ENCODE assay signal across 8 mouse cellular contexts in genomic region chr3:153910489-153910888, GRCm38 (mm10). TPM values are rescaled to one million over a fixed set of nuclear protein-coding genes. Genes with fewer than 3 reads are reported as not detected.
DNase-seq lines count a peak whose midpoint lies in the region; ATAC-seq and TF ChIP-seq lines count a peak whose summit lies in the region.

No protein-coding gene starts in this region.

- no peak for TF ChIP-seq CTCF in small intestine, adult 2 months (IDR thresholded peaks at IDR 0.05; ENCODE audit: extremely low read depth, insufficient read length, insufficient replicate concordance, low read depth, low read length)

- no peaks in the 10 kb centered on the region for H3K9me3 ChIP-seq in liver, embryonic 11.5 days (ENCODE audit: control insufficient read depth, low read length)
- H3K9me3 ChIP-seq in embryonic facial prominence, embryonic 12.5 days: no peaks in the 10 kb centered on the region
- H3K9me3 ChIP-seq in limb, embryonic 10.5 days (replicated peaks): no peaks in the 10 kb centered on the region

- DNase-seq in liver, embryonic 11.5 days (ENCODE audit: low spot score): no peak
- no peak for DNase-seq in liver
- no peak for DNase-seq in limb, embryonic 10.5 days (ENCODE audit: low spot score)
- no peak for DNase-seq in left cerebral cortex, postnatal 10 days (ENCODE audit: extremely low spot score in 1 of 2, low spot score in 2 of 2)
- DNase-seq in cerebellum, adult 18-20 months: no peak
- no peak for DNase-seq in kidney, postnatal 25 days

- no peaks in the 10 kb centered on the region for H3K27me3 ChIP-seq in liver, embryonic 11.5 days (replicated peaks; ENCODE audit: control insufficient read depth, insufficient read depth, low read length)
- no peaks in the 10 kb centered on the region for H3K27me3 ChIP-seq in embryonic facial prominence, embryonic 12.5 days
- H3K27me3 ChIP-seq in limb, embryonic 10.5 days (ENCODE audit: low read depth, poor library complexity, severe bottlenecking): no peaks in the 10 kb centered on the region
- H3K27me3 ChIP-seq in small intestine, adult 2 months (ENCODE audit: control insufficient read depth, insufficient read depth, low read length): no peaks in the 10 kb centered on the region

- intact Hi-C loops in left cerebral cortex, postnatal 10 days (cut with DNase I): no loop called here

- H3K4me1 ChIP-seq in liver, embryonic 11.5 days (replicated peaks; ENCODE audit: control insufficient read depth, insufficient read depth, low read length): peaks cover 35% of the 10 kb centered on the region
- H3K4me1 ChIP-seq in embryonic facial prominence, embryonic 12.5 days: peaks cover 25% of the 10 kb centered on the region
- H3K4me1 ChIP-seq in limb, embryonic 10.5 days: peaks cover 44% of the 10 kb centered on the region
- peaks cover 15% of the 10 kb centered on the region; the same call in 1 of the 2 replicates for H3K4me1 ChIP-seq in small intestine, adult 2 months (ENCODE audit: control insufficient read depth, insufficient read depth, insufficient read length, low read length)

- peaks cover 56% of the 10 kb centered on the region for H3K36me3 ChIP-seq in liver, embryonic 11.5 days (ENCODE audit: control insufficient read depth, insufficient read depth, low read length)
- peaks cover 58% of the 10 kb centered on the region for H3K36me3 ChIP-seq in embryonic facial prominence, embryonic 12.5 days
- peaks cover 61% of the 10 kb centered on the region for H3K36me3 ChIP-seq in limb, embryonic 10.5 days
- peaks cover 54% of the 10 kb centered on the region for H3K36me3 ChIP-seq in small intestine, adult 2 months (ENCODE audit: control insufficient read depth, insufficient read depth, low read length)

- TF ChIP-seq POLR2A in small intestine, adult 2 months (IDR thresholded peaks at IDR 0.05; ENCODE audit: low read depth, low read length): no peak

- 46% methylated on average over 7 of the region's 7 CpGs for WGBS in liver, embryonic 11.5 days
- WGBS in embryonic facial prominence, embryonic 12.5 days: 71% methylated on average over 7 of the region's 7 CpGs
- WGBS in limb, embryonic 10.5 days: 86% methylated on average over 7 of the region's 7 CpGs
- 25% methylated on average over 7 of the region's 7 CpGs for WGBS in small intestine, adult 2 months

- peak overlapping the region; percentile 92 for H3K4me2 ChIP-seq in liver, embryonic 11.5 days
- peak overlapping the region; percentile 83 for H3K4me2 ChIP-seq in embryonic facial prominence, embryonic 12.5 days (replicated peaks)

- H3K4me3 ChIP-seq in liver, embryonic 11.5 days (ENCODE audit: low read depth, low read length): peak overlapping the region; percentile 90
- peak overlapping the region; percentile 84 for H3K4me3 ChIP-seq in embryonic facial prominence, embryonic 12.5 days
- H3K4me3 ChIP-seq in limb, embryonic 10.5 days: peak overlapping the region; percentile 80
- H3K4me3 ChIP-seq in small intestine, adult 2 months (ENCODE audit: low read depth, low read length): peak overlapping the region; percentile 15

- peak overlapping the region; percentile 95 for H3K27ac ChIP-seq in liver, embryonic 11.5 days (ENCODE audit: low read depth, low read length)
- no peak overlapping the region for H3K27ac ChIP-seq in embryonic facial prominence, embryonic 12.5 days
- no peak overlapping the region for H3K27ac ChIP-seq in limb, embryonic 10.5 days
- peak overlapping the region; percentile 43 for H3K27ac ChIP-seq in small intestine, adult 2 months (ENCODE audit: insufficient read depth, low read depth, low read length)

- H3K9ac ChIP-seq in liver, embryonic 11.5 days (ENCODE audit: low read depth, low read length): peak overlapping the region; percentile 100
- H3K9ac ChIP-seq in embryonic facial prominence, embryonic 12.5 days: peak overlapping the region; percentile 95; the same call in 1 of the 2 replicates

- ATAC-seq in liver, embryonic 11.5 days (replicated peaks; ENCODE audit: low FRiP score): no peak
- ATAC-seq in embryonic facial prominence, embryonic 12.5 days (ENCODE audit: insufficient number of reproducible peaks, insufficient read depth, low FRiP score, low TSS enrichment): no peak

RNA-seq across cellular contexts. Expression of gene Rabggtb, which starts 2.3 kb away (rescaled TPM):
- 86.9 and 95.9 TPM in 2 replicates for polyA plus RNA-seq in liver, embryonic 11.5 days (2014; fragmentation: Nextera tagmentation; extraction: Ambion mirVana)
- 40.5 and 45.1 TPM in 2 replicates for polyA plus RNA-seq in embryonic facial prominence, embryonic 12.5 days (2016; fragmentation: Nextera tagmentation; extraction: Ambion mirVana)
- 47.2 and 50.7 TPM in 2 replicates for polyA plus RNA-seq in limb, embryonic 10.5 days (2016; fragmentation: Nextera tagmentation; extraction: Ambion mirVana)
- 13.1 and 15.2 TPM in 2 replicates for polyA plus RNA-seq in small intestine, adult 2 months (2012; rRNA removed)
- total RNA-seq in left cerebral cortex, postnatal 10 days (2021): 10 to 100 TPM; 67.9 to 68.7 TPM

RNA-seq across cellular contexts. Expression of gene Msh4, which starts 4.6 kb away (rescaled TPM):
- polyA plus RNA-seq in liver, embryonic 11.5 days (2014; fragmentation: Nextera tagmentation; extraction: Ambion mirVana): 0.09 and 0.11 TPM in 2 replicates
- 0.11 and 0.19 TPM in 2 replicates for polyA plus RNA-seq in embryonic facial prominence, embryonic 12.5 days (2016; fragmentation: Nextera tagmentation; extraction: Ambion mirVana)
- polyA plus RNA-seq in limb, embryonic 10.5 days (2016; fragmentation: Nextera tagmentation; extraction: Ambion mirVana): 0.05 and 0.06 TPM in 2 replicates
- 0.03 TPM in 1 of 2 replicates, not detected in the other for polyA plus RNA-seq in small intestine, adult 2 months (2012; rRNA removed)
- under 1 TPM; 0.28 to 0.32 TPM for total RNA-seq in left cerebral cortex, postnatal 10 days (2021)

RNA-seq across cellular contexts. Expression of gene Acadm, which starts 33.9 kb away (rescaled TPM):
- polyA plus RNA-seq in liver, embryonic 11.5 days (2014; fragmentation: Nextera tagmentation; extraction: Ambion mirVana): 68.9 and 75.3 TPM in 2 replicates
- polyA plus RNA-seq in embryonic facial prominence, embryonic 12.5 days (2016; fragmentation: Nextera tagmentation; extraction: Ambion mirVana): 58.4 and 61.8 TPM in 2 replicates
- polyA plus RNA-seq in limb, embryonic 10.5 days (2016; fragmentation: Nextera tagmentation; extraction: Ambion mirVana): 30.7 and 35.3 TPM in 2 replicates
- 6.7 and 22.2 TPM in 2 replicates for polyA plus RNA-seq in small intestine, adult 2 months (2012; rRNA removed)
- 10 to 100 TPM; 36.0 to 37.9 TPM for total RNA-seq in left cerebral cortex, postnatal 10 days (2021)

Comparison
In these comparisons a context has a peak if more than half of its experiments do, and no peak if none do; other contexts are left out.
1. H3K27ac ChIP-seq: peak in liver, embryonic 11.5 days (single experiment) and small intestine, adult 2 months (single experiment); none in embryonic facial prominence, embryonic 12.5 days (single experiment) and limb, embryonic 10.5 days (single experiment).
2. H3K4me3 ChIP-seq: peak in every context shown above with its lines; median percentile 90 in liver, embryonic 11.5 days; 84 in embryonic facial prominence, embryonic 12.5 days; 80 in limb, embryonic 10.5 days; 15 in small intestine, adult 2 months.